Mouse (Mus musculus): ENCODE measurements around the gene Olfr904. TPM values are rescaled to one million over a fixed set of nuclear protein-coding genes. Genes with fewer than 3 reads are reported as not detected.

Gene Olfr904
- polyA plus RNA-seq, 1 experiment: not detected

GRCm38 (mm10) chr9:38495501-38495900 is 32.6 kb downstream of the Olfr904 start, which contains the start of gene Olfr907:
Olfr907 (plus strand) TSS chr9:38495801.
- H3K36me3 ChIP-seq (ENCODE audit: control insufficient read depth, insufficient read depth, low read length): no peaks in the 10 kb centered on the region
- TF ChIP-seq CTCF (IDR thresholded peaks at IDR 0.05; ENCODE audit: extremely low read depth, insufficient read length, insufficient replicate concordance, low read depth, low read length): no peak
- no peak for TF ChIP-seq POLR2A (IDR thresholded peaks at IDR 0.05; ENCODE audit: low read depth, low read length)
- no peaks in the 10 kb centered on the region for H3K4me1 ChIP-seq (ENCODE audit: control insufficient read depth, insufficient read depth, insufficient read length, low read length)
- WGBS: 72% methylated on average over 2 of the region's 2 CpGs
- H3K27me3 ChIP-seq (ENCODE audit: control insufficient read depth, insufficient read depth, low read length): no peaks in the 10 kb centered on the region
- no peak within 1 kb of the TSS for H3K27ac ChIP-seq (ENCODE audit: insufficient read depth, low read depth, low read length)
- H3K4me3 ChIP-seq (ENCODE audit: low read depth, low read length): no peak within 1 kb of the TSS

- Histone ChIP-seq H3K4me1 (ENCODE audit: control insufficient read depth, insufficient read depth, insufficient read length, low read length) (no peaks in the 10 kb centered on the region), H3K4me3 (ENCODE audit: low read depth, low read length) (no peak overlapping the region), H3K27ac (ENCODE audit: insufficient read depth, low read depth, low read length) (no peak overlapping the region), H3K36me3 (ENCODE audit: control insufficient read depth, insufficient read depth, low read length) (no peaks in the 10 kb centered on the region), H3K27me3 (ENCODE audit: control insufficient read depth, insufficient read depth, low read length) (no peaks in the 10 kb centered on the region)
- TF ChIP-seq CTCF (IDR thresholded peaks at IDR 0.05; ENCODE audit: extremely low read depth, insufficient read length, insufficient replicate concordance, low read depth, low read length) (no peak), POLR2A (IDR thresholded peaks at IDR 0.05; ENCODE audit: low read depth, low read length) (no peak)
- 66% methylated on average over 2 of the region's 2 CpGs for WGBS
These were observed 49.4 kb downstream of the Olfr904 start for GRCm38 (mm10) chr9:38512353-38512752.

Other genes starting within 250 kb of the Olfr904 start
- gene Olfr894, start 245.1 kb upstream of the Olfr904 start, polyA plus RNA-seq (2012; rRNA removed): not detected in 2 replicates
- gene Olfr143, start 210.4 kb upstream of the Olfr904 start, polyA plus RNA-seq (2012; rRNA removed): not detected in 2 replicates
- not detected in 2 replicates for gene Olfr895, start 195.3 kb upstream of the Olfr904 start, polyA plus RNA-seq (2012; rRNA removed)
- not detected in 2 replicates for gene Olfr896-ps1, start 172.0 kb upstream of the Olfr904 start, polyA plus RNA-seq (2012; rRNA removed)
- gene Olfr25, start 134.1 kb upstream of the Olfr904 start, polyA plus RNA-seq (2012; rRNA removed): not detected in 2 replicates
- gene Olfr898, start 114.7 kb upstream of the Olfr904 start, polyA plus RNA-seq (2012; rRNA removed): not detected in 2 replicates
- gene Olfr250, start 96.2 kb upstream of the Olfr904 start, polyA plus RNA-seq (2012; rRNA removed): not detected in 2 replicates
- not detected in 2 replicates for gene Olfr251, start 86.1 kb upstream of the Olfr904 start, polyA plus RNA-seq (2012; rRNA removed)
- gene Olfr147, start 61.4 kb upstream of the Olfr904 start, polyA plus RNA-seq (2012; rRNA removed): not detected in 2 replicates
- not detected in 2 replicates for gene Olfr901, start 33.7 kb upstream of the Olfr904 start, polyA plus RNA-seq (2012; rRNA removed)
- gene Olfr902, start 15.5 kb upstream of the Olfr904 start, polyA plus RNA-seq (2012; rRNA removed): not detected in 2 replicates
- not detected in 2 replicates for gene Olfr905, start 8.0 kb downstream of the Olfr904 start, polyA plus RNA-seq (2012; rRNA removed)
- not detected in 2 replicates for gene Olfr906, start 23.9 kb downstream of the Olfr904 start, polyA plus RNA-seq (2012; rRNA removed)
- not detected in 2 replicates for gene Olfr907, start 32.7 kb downstream of the Olfr904 start, polyA plus RNA-seq (2012; rRNA removed)
- not detected in 2 replicates for gene Olfr911-ps1, start 58.4 kb downstream of the Olfr904 start, polyA plus RNA-seq (2012; rRNA removed)
- not detected in 2 replicates for gene Olfr910, start 74.7 kb downstream of the Olfr904 start, polyA plus RNA-seq (2012; rRNA removed)
- gene Olfr912, start 117.0 kb downstream of the Olfr904 start, polyA plus RNA-seq (2012; rRNA removed): not detected in 2 replicates
- gene Olfr913, start 129.6 kb downstream of the Olfr904 start, polyA plus RNA-seq (2012; rRNA removed): not detected in 2 replicates
- gene Olfr914, start 142.0 kb downstream of the Olfr904 start, polyA plus RNA-seq (2012; rRNA removed): not detected in 2 replicates
- not detected in 2 replicates for gene Olfr916, start 196.7 kb downstream of the Olfr904 start, polyA plus RNA-seq (2012; rRNA removed)
- not detected in 2 replicates for gene Olfr917, start 202.7 kb downstream of the Olfr904 start, polyA plus RNA-seq (2012; rRNA removed)
- not detected in 2 replicates for gene Olfr918, start 211.5 kb downstream of the Olfr904 start, polyA plus RNA-seq (2012; rRNA removed)
- not detected in 2 replicates for gene Olfr919, start 240.5 kb downstream of the Olfr904 start, polyA plus RNA-seq (2012; rRNA removed)

Data from small intestine, adult 2 months (tissue).